Mouse (Mus musculus): ENCODE results near the gene Rmdn3. TPM values are rescaled to one million over a fixed set of nuclear protein-coding genes. Genes with fewer than 3 reads are reported as not detected.

Gene Rmdn3
- total and polyA plus RNA-seq, 2 experiments from 2014 or later: 34.7 to 39.8 TPM

DNA sequence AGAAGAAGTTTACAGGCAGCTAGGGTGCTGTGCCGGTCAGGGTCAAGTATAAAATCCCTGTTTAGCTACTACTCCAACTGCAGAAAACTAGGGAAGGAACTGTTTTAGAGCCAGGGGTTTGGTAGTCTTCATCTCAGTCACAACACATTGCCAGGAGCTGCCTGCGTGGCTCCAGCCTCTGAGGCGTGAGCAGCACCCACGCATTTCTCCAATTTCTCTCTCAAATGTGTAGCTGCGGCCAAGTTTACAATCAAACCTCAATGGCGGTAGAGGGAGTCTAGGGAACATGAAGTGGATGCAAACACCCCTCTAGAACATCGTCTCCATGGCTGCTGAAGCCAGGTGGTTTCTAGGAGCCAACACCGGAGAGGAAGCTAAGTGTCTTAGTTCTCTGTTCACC is 9.1 kb downstream of the Rmdn3 start:
- H3K9ac ChIP-seq (replicated peaks; ENCODE audit: low read length): no peak overlapping the region
- no peak for TF ChIP-seq CTCF (IDR thresholded peaks at IDR 0.05; ENCODE audit: low read depth)
- no peak overlapping the region for H3K4me3 ChIP-seq (ENCODE audit: low read length)
- no peak for ATAC-seq
- H3K9me3 ChIP-seq (ENCODE audit: low read length): no peaks in the 10 kb centered on the region
- DNase-seq (ENCODE audit: low spot score): no peak
- no peaks in the 10 kb centered on the region for H3K27me3 ChIP-seq (ENCODE audit: insufficient read depth, low read length)
- no peaks in the 10 kb centered on the region for H3K4me1 ChIP-seq (ENCODE audit: insufficient read depth, low read length)
- H3K4me2 ChIP-seq (ENCODE audit: low read depth, low read length): no peak overlapping the region
- no peak overlapping the region for H3K27ac ChIP-seq
- H3K36me3 ChIP-seq (ENCODE audit: insufficient read depth, low read length): peaks cover 78% of the 10 kb centered on the region
- WGBS: 92% methylated on average over 8 of the region's 8 CpGs

DNA sequence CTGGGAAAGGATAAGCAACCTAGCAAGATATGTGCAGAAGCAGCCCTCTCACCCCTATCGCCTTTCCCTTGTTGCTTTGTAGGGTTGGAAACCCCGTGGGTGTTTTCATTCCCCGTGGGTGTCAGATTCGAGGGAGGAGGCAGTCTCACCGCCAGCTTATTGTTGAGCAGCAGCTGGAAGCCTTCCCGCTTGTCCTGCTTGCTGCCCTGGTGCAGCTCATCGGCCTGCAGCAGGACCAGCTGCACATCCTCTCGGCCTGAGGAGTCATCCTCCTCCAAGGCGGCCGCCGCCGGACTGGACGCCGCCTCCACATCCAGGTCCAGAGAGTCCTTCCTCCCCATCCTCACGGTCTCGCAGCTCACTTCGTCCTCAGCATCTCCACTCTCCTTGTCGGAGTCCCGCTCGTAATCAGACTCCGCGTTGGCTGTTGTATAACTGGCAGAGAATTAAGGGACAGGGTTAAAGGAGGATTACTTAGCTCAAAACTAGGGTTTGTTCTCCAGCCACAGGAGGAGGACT is 9.6 kb downstream of the Rmdn3 start:
- 84% methylated on average over 22 of the region's 22 CpGs for WGBS
- H3K9ac ChIP-seq (replicated peaks; ENCODE audit: low read length): no peak overlapping the region
- DNase-seq (ENCODE audit: low spot score) (no peak), ATAC-seq (no peak)
- no peaks in the 10 kb centered on the region for H3K27me3 ChIP-seq (ENCODE audit: insufficient read depth, low read length)
- no peak for TF ChIP-seq CTCF (IDR thresholded peaks at IDR 0.05; ENCODE audit: low read depth)
- no peaks in the 10 kb centered on the region for H3K4me1 ChIP-seq (ENCODE audit: insufficient read depth, low read length)
- H3K36me3 ChIP-seq (ENCODE audit: insufficient read depth, low read length): peaks cover 79% of the 10 kb centered on the region
- no peak overlapping the region for H3K4me3 ChIP-seq (ENCODE audit: low read length)
- H3K4me2 ChIP-seq (ENCODE audit: low read depth, low read length): no peak overlapping the region
- no peaks in the 10 kb centered on the region for H3K9me3 ChIP-seq (ENCODE audit: low read length)
- no peak overlapping the region for H3K27ac ChIP-seq

DNA sequence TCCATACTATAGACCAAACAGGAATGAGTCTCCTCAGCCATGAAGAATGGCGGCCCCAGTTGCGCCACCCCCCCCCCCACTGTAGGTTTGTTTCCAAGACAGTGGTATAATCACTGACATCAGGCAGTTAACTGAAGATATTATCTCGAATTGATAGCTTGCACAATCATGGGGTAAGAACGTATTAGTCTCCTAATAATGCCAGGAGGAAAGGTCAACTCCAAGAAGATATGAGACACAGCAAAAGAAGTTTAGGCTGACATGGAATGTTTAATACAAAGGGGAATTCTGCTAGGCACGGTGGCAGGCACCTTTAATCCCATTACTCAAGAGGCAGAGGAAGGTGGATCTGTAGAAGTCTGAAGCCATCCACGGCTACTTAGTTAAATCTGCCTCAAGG is 10.4 kb downstream of the Rmdn3 start:
- Histone ChIP-seq H3K4me3 (ENCODE audit: low read length) (no peak overlapping the region), H3K27ac (no peak overlapping the region), H3K27me3 (ENCODE audit: insufficient read depth, low read length) (no peaks in the 10 kb centered on the region), H3K4me1 (ENCODE audit: insufficient read depth, low read length) (no peaks in the 10 kb centered on the region), H3K4me2 (ENCODE audit: low read depth, low read length) (no peak overlapping the region), H3K9ac (replicated peaks; ENCODE audit: low read length) (no peak overlapping the region), H3K36me3 (ENCODE audit: insufficient read depth, low read length) (peaks cover 79% of the 10 kb centered on the region), H3K9me3 (ENCODE audit: low read length) (no peaks in the 10 kb centered on the region)
- TF ChIP-seq CTCF (IDR thresholded peaks at IDR 0.05; ENCODE audit: low read depth): no peak
- no peak for DNase-seq (ENCODE audit: low spot score)
- no peak for ATAC-seq
- WGBS: 82% methylated on average over 6 of the region's 6 CpGs

DNA sequence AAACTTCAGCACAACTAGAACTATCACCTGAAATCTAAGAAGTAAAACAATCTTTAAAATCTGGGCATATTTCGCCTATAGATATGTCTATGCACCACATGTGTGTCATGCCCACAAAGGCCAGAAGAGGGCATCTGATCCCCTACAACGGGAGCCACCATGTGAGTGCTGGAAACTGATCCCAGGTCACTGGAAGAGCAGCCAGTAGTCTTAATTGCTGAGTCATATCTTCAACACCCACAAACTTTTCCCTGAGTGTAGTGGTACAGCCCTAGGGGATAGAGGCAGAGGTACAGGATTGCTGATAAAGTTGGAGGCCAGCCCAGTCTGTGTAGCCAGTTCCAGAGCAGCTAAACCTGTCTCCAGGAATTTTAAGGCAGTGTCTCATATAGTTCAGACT is 11.6 kb downstream of the Rmdn3 start:
- ATAC-seq: no peak
- H3K4me2 ChIP-seq (ENCODE audit: low read depth, low read length): no peak overlapping the region
- WGBS: 86% methylated on average over 2 of the region's 2 CpGs
- no peaks in the 10 kb centered on the region for H3K9me3 ChIP-seq (ENCODE audit: low read length)
- peak; percentile 39; the same call in 1 of the 2 replicates for TF ChIP-seq CTCF (IDR thresholded peaks at IDR 0.05; ENCODE audit: low read depth)
- H3K36me3 ChIP-seq (ENCODE audit: insufficient read depth, low read length): peaks cover 78% of the 10 kb centered on the region
- no peaks in the 10 kb centered on the region for H3K4me1 ChIP-seq (ENCODE audit: insufficient read depth, low read length)
- H3K27me3 ChIP-seq (ENCODE audit: insufficient read depth, low read length): no peaks in the 10 kb centered on the region
- no peak for DNase-seq (ENCODE audit: low spot score)
- H3K4me3 ChIP-seq (ENCODE audit: low read length): no peak overlapping the region
- no peak overlapping the region for H3K9ac ChIP-seq (replicated peaks; ENCODE audit: low read length)
- no peak overlapping the region for H3K27ac ChIP-seq

DNA sequence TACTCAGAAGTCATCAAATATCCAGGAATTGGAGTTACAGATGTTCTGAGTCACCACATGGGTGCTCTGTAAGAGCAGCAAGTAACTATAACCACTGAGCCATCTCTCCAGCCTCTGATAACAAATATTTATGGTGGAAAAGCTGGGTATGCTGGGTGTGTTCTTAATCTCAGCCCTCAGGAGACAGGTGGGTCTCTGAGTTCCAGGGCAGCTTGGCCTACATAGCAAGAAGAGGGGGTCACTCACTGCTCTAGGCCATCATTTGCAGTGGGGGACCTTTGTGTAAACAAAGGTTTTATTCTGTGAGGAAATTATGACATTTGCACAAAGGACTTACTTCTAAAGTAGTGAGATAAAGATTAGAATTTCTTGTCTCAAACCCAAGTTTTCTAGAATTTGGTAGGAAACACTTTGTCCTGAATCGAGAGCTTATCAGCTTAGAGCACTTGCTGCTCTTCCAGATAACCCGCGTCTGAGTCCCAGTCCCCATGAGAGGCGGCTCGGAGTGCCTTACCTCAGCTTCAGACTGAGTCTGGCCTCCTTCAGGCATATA is 20.4 kb downstream of the Rmdn3 start:
- Histone ChIP-seq H3K27ac (no peak overlapping the region), H3K27me3 (ENCODE audit: insufficient read depth, low read length) (no peaks in the 10 kb centered on the region), H3K9me3 (ENCODE audit: low read length) (no peaks in the 10 kb centered on the region), H3K4me2 (ENCODE audit: low read depth, low read length) (no peak overlapping the region), H3K36me3 (ENCODE audit: insufficient read depth, low read length) (peaks cover 37% of the 10 kb centered on the region), H3K4me1 (ENCODE audit: insufficient read depth, low read length) (no peaks in the 10 kb centered on the region), H3K9ac (replicated peaks; ENCODE audit: low read length) (no peak overlapping the region), H3K4me3 (ENCODE audit: low read length) (no peak overlapping the region)
- WGBS: 86% methylated on average over 5 of the region's 5 CpGs
- DNase-seq (ENCODE audit: low spot score) (no peak), ATAC-seq (no peak)
- TF ChIP-seq CTCF (IDR thresholded peaks at IDR 0.05; ENCODE audit: low read depth): no peak

DNA sequence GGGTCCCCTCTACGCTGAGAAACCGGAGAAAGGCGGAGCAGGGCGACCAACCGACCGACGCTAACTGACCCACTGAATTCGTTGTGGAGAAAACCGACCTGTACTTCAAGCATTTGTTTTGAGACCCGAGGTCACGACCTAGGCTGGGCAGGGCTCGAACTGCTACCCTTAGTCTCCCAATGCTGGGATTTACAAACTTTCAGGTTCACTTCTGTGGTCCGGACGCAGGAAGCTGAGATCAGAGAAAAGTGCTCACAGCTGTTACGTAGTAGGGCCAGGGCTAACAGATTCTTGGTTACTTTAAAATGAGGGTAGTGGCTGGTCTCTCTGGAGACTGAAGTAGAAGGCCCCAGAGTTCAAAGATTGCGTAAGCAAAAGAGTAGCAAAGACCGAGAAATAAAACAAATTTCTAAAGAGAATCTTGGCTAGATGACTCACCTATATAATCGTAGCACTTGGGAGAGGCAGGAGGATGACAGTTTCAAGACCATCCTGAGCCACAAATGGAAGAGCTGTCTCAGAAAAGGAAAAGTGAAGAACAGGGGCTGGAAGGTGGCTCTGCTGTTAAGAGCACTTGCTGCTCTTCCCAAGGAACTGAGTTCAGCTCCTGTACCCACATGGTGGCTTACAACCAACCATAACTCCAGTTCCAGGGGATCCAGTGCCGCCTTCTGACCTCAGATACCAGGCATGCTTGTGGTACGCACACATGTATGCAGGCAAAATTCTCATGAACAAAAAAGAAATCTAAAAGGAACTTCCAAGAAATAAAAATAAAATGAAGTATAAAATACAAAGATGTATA is 43.5 kb downstream of the Rmdn3 start:
- no peak for ATAC-seq
- TF ChIP-seq CTCF (IDR thresholded peaks at IDR 0.05; ENCODE audit: low read depth): no peak
- H3K4me3 ChIP-seq (ENCODE audit: low read length): peak overlapping the region; percentile 70
- H3K27me3 ChIP-seq (ENCODE audit: insufficient read depth, low read length): no peaks in the 10 kb centered on the region
- no peak overlapping the region for H3K27ac ChIP-seq
- H3K4me2 ChIP-seq (ENCODE audit: low read depth, low read length): peak overlapping the region; percentile 99
- peak overlapping the region; percentile 63 for H3K9ac ChIP-seq (replicated peaks; ENCODE audit: low read length)
- no peak for DNase-seq (ENCODE audit: low spot score)
- 12% methylated on average over 20 of the region's 20 CpGs for WGBS
- no peaks in the 10 kb centered on the region for H3K9me3 ChIP-seq (ENCODE audit: low read length)
- 0 out of 2 replicates have a peak, but pooled peaks cover 4% of the 10 kb centered on the region for H3K4me1 ChIP-seq (ENCODE audit: insufficient read depth, low read length)
- H3K36me3 ChIP-seq (ENCODE audit: insufficient read depth, low read length): no peaks in the 10 kb centered on the region

Data from hindbrain, postnatal 0 days (tissue).